Mouse (Mus musculus) G1E (cell line): Measurements from ENCODE around the gene Daam1.

ENCODE experiments used
- CTCF ChIP-seq: IDR thresholded peaks from 2 replicates; pipeline ENCODE4 v1.5.1; 2012; ENCODE audit warnings: low read depth, low read length, inconsistent platforms, mixed read lengths
- GATA1 ChIP-seq: IDR thresholded peaks from 2 replicates; pipeline ENCODE4 v1.6.1; 2012; ENCODE audit warnings: borderline replicate concordance, low read length, inconsistent platforms, mixed read lengths
- POLR2AphosphoS5 ChIP-seq: IDR thresholded peaks from 2 replicates; pipeline ENCODE4 v1.6.1; 2012; ENCODE audit warnings: low read depth, low read length, inconsistent platforms; ENCODE audit not compliant: insufficient replicate concordance
- TAL1 ChIP-seq: conservative IDR thresholded peaks from 2 replicates; pipeline ENCODE4 v1.6.1; 2012; ENCODE audit warnings: low read depth, low read length, inconsistent platforms, mixed read lengths

DNA sequence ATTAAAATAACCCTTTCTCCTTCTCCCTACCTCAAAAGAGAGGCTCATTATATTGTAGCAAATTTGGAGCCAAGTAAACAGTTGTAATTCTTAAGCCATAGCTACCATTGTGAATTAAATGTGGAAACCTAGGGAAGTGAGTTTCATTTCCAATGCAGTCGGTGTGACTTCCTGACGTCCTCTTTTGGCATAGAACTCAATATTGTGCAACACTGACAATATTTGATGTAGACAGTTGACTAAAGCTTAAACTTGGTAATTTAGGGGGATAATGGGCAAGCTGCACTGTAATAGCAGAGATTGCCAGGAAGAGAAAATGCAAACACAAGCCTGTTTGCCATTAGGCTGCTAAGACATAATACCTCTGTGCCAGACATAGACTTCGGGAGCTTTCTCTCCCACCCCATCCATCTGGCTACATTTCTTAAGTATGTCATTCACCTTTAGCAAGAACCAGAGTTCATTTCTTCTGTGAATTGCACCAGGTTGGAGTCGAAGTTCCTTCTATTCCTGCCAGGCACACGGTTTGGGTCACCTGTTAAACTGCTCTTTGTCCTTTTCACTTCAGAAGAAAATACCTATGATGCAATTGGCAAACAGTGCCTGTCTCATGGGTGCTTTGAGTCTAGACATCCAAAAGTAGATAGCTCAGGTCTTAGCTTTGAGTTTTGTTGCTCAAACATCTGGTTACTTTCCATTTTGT lies 5.2 kb downstream of the Daam1 start:
- TF ChIP-seq TAL1 (no peak), CTCF (no peak), GATA1 (no peak), POLR2AphosphoS5 (no peak)
